Mouse (Mus musculus): Measurements from ENCODE around the gene Vcpkmt.

Gene Vcpkmt

DNA sequence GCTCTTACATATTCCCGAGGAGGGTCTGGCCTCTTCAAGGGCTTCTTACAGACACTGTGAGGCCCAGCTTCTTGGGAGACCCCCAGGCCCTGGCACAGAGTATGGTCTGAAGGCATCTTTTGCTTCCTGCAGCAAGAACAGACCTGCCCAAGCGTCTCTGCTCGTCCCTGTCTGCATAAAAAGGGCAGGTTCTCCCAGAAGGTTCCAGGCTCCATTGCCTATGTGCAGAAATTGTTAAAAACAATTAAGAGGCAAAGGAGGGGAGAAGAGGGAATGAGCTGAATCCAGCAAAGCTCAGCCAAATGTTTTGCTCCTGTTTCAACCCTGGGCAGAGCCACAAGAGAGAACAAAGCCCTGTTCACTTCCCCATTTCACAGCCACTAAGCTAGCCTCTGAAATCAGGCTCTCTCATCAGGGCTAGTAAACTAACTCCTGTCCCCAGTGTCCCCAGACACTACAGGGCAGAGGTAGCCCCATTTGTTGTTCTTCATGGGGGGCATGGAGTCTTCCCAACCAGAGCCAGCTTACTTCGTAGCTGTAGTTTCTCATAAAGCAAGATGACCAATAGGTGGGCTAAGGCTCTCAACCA, 44.4 kb downstream of the Vcpkmt start:
- in situ Hi-C loops (cut with MboI, MseI), result no loop called here

DNA sequence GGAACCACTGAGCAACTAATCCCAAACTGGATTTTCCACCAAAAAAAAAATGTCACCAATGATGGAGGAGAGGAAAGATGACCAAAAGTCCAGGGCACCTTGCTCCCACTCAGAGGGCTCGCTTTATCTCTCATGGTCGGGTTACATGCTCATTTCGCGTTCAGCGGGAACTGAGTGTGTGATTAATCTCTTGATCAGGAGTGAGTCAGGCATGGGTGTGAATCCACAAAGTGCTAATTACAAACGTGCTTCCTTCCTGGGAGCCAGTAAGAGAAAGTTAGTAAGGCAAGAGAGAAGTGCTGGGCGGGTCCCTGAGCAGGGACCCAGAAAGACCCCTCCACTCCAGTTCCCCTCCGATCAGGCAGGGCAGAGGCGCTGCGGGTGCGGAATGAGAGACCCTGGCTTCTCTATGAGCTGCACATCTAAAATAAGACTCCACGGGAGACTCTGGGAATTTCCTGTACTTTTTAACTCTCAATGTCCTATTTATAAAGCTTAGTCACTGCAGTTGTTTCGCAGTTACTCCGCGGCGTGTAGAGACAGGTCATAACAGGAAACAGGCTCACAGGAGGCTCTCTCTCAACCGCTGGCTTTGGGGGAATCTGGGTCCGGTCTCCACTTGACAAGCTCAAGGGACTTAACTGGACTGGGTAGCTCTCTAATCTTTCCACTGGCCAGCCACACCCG, 45.0 kb downstream of the Vcpkmt start:
- in situ Hi-C loops (cut with MboI, MseI), result no loop called here

DNA sequence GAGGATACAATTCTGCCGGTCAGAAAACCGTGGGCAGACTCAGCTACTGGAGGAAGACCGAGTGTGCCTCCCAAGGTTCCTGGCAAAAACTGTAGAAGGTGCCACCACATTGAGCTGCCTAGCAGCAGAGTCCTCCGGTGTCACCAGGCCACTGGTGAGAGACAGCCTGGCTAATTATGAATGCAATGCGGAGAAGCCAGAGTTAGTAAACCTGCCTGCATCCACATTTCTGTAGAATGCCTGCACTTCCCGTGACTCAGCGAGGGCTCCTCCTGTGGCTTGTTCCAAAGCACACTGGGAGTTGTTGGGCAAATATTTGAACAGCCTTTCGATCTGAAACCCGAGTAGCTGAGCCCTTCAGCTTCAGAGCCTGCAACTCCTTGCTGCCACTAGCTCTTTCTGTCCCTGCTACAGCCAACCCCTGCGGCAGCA, 45.6 kb downstream of the Vcpkmt start:
- in situ Hi-C loops (cut with MboI, MseI), result no loop called here

DNA sequence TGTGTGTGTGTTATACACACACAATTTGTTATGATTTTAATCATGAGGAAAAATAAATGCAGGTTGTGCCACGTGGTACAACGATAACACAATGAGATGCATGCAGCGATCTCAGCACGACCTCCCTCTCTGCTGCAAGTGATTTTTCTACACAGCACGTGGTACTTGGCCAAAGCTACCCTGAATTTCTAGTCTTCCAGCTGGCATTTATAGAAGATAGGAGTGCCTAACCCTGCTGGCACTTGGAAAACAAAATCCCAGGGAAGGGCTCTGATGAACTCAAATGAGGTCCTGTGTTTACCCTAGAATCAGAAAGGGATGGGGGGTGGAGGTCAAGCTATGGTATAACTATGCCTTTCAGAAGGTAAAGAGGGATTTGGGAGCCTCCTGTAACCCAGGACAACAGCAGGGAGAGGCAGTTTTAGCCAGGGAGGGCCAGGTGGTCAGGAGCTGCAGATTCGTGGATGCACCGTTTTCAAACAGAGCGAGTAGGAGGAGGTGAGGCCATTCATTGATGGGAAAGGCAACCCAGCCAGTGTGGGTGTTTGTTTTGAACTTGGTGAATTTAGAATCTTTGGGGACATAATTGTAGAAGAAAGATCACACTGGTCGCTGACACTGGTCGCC, 46.1 kb downstream of the Vcpkmt start:
- in situ Hi-C loops (cut with MboI, MseI), result no loop called here

DNA sequence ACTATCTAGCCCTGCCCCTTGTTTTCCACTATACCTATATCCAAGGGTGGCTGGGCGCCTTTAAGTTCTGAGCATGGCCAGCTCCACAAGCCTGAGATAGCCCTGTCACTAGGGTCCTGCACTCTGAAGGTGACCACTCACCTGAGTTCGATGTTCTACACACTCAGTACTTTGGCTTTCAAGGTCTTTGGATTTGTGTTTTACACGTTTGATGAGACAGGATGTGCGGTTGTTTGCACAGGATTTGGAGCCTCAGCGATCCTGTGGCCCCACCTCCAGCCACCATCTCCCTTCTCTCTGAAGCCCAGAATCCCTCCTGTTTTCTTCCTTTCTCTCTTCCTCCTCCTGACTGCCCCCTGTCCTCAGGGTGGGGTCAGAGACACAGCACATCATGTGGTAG, 49.6 kb downstream of the Vcpkmt start:
- in situ Hi-C loops (cut with MboI, MseI), result no loop called here

DNA sequence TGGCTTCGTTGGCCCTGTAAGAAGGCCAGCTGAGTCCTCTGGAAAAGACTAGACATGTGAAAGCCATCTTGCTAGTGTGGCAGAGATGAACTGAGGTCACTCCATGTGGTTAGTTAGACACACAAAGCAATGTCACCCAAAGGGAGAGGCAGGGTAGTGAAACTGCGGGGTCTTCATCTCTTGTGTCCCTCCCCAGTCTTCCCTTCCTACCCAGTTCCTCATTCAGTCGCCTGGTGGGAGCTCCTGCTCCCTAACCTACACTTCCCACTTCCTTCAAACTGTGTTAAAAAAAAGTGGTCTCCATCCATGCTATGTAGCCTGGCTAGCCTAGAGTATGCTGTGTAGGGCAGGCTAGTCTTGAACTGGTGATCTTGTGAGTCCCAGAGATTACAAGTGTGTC, 50.3 kb downstream of the Vcpkmt start:
- in situ Hi-C loops (cut with MboI, MseI), result no loop called here

DNA sequence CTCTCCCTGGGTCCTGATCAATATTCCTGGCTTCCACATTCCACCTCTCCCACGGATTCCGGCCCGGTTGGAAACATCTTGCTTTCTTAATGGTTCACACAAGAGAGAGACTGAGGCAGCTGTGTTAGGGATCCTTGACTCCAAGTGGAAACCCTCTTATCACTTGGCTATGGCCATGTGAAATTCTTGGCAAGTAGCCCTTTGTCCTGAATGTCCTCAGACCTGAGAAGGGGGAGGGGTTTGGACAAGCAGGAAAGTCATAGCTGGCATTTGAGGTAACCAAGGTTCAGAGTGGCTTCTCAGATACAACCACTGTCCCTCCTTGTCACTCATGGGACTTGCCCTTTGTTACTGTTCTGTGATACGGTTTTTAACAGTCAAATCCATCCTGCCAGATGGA, 50.7 kb downstream of the Vcpkmt start:
- in situ Hi-C loops (cut with MboI, MseI), result no loop called here

DNA sequence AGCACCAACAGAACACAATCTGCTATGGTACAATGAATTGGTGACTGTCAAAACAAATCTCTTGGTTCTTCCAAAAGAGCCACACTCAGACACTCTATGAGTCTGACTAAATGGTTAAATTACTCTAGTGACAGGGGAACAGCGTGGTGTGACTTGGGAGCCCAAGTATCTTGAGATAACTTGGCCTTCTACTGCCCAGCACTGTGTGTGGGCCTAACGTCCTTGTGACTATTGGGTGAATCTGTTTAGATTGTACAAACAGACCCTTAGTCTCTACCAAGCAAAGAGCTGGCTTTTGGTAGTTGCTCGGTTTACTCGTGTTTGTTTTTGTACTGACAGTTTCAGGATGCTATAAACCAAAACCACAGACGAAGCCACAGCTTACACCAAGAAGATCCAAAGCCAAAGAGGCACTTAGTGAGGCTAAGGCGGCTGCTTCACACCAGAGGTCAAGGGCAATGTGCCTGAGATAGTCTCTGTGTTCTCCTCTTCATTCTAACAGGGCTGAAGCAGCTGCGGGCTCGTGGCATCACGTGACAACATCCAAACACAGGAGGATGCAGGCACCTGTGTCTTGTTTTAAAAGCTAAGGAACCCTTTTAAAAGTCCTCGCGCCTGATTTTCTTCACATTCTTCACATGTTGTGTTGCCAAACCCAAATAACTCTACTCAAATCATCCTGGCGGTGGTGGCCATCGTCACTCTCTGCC, 53.0 kb downstream of the Vcpkmt start:
- in situ Hi-C loops (cut with MboI, MseI), result no loop called here

DNA sequence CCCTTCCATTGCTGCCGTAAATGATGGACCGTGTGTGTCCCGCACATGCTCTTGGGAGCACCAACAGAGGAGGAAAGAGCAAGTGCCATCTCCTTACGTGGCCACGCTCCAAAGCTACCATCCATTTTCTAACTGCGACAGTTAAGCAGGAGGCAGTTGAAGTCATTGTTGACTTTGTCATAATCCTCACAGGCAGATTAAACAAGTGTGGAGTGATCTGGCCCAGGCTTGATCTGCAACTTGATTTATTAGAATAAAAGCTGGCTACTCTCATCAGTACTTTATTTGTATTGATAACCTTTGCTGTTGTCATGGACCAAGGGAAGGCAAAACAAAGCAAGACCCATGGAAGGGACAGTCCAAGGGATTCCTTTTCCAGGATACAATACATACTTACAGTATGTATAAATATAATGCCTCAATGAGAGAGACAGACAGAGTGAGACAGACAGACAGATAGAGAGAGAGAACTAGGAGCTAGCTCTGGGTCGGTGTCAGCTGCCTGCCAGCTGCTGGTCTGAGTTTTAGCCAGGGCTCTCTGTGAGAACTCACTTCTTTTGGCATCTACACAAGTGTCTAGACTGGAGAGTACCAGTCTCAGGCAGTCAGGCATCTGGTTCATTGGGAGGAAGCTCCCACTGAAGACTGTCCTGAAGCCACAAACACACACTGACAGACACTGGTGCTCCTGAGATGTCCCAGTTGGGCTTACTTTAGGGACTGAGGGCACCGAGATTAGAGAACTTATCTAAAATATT, 54.4 kb downstream of the Vcpkmt start:
- in situ Hi-C loops (cut with MboI, MseI), result no loop called here
